Mouse (Mus musculus) right cerebral cortex, postnatal 25 days (tissue): ENCODE results near the gene Klk7.
A peak's percentile ranks its signal among the peaks of the same experiment; 100 is the strongest.

ENCODE experiments used
- DNase-seq: peaks from one replicate; pipeline ENCODE4 v3.0.0; 2022

Gene Klk7

DNA sequence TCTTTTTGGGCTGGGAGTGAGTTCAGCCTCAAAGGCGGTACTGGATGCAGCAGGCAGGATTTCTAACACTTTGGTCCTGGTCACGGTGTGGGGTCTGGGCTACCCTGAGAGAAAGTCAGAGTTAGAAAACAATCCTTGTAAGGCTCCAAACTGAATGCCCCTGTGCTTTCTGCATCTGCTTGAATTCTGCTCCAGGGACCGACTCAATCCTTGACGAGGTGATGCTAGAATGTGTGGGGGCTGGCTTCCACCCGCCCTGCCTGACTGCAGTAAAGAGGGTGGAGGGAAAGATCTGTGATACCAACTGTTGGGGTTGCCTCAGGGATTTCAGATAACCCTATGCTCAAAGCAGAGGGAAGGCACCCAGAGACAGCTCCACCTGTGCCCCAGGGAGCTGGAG is at the start of gene Klk7:
TSS of gene Klk7 (plus strand) at position 301 of the 400 bp plus-strand sequence.
- DNase-seq, result no peak

DNA sequence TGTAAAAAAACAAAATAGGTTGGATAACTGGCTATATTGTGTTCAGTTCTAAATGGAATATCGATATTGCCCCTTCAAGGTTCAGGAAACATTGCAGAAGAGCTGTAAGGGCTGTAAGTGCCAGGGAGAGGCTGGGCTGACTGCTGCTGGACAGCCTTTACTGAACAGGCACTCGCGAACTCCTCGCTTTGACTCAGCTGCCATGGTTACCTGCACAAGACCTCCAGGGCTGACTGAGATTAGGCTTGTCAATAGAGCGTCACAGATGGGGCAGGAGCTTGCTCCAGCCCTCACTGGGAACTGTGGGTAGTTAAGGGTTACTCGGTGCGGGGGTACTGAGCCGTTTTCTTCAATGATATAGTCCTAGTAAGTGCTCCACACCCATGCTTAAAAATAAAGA is 44.6 kb upstream of the Klk7 start:
- no peak for DNase-seq

DNA sequence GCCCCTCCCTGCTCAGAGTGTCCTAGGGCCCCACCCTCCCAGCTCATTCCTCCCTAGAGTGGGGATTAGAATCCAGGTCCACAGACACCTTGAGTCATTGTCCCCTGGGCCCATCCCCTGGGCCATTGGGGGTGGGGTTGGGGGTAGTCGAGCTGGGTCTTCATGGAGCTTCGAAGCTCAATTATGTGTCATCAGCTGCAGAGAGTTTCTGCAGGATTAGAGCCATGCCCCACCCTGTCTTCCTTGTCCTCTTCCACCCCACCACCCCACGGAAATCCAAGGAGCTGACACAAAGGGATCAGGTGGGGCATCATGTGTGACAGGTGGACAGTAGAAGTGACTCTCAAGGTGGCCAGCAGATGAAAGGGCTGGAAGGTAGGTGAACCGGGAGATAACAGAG is 42.5 kb upstream of the Klk7 start, which contains the start of gene Klk12:
TSS of gene Klk12 (plus strand) at position 301 of the 400 bp plus-strand sequence.
- no peak for DNase-seq

DNA sequence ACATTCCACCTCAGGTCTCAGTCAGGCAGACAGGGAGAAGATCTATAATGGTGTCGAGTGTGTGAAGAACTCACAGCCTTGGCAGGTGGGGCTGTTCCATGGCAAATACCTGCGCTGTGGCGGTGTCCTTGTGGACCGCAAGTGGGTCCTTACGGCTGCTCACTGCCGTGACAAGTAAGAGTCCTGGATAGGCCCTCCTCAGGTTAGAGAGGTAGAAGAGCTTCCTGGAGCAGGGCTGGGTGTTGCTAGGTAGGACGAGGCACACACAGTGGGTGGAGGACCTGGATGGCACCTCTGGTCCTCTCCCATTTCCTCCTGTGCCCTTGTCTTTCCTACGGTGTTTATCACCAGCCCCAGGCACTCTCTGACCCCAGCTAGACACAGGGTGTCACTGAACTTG is 41.5 kb upstream of the Klk7 start:
- no peak for DNase-seq

DNA sequence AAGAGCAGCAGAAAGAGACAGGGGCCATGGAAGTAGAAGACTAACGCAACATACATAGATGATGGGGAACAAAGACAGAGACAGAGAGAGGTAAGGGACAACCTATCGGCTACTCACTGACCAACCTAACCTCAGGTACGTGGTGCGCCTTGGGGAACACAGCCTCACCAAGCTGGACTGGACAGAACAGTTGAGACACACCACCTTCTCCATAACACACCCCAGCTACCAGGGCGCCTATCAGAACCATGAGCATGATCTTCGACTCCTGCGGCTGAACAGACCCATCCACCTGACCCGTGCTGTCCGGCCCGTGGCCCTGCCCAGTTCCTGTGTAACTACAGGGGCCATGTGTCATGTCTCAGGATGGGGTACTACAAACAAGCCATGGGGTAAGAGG is 40.4 kb upstream of the Klk7 start:
- no peak for DNase-seq

DNA sequence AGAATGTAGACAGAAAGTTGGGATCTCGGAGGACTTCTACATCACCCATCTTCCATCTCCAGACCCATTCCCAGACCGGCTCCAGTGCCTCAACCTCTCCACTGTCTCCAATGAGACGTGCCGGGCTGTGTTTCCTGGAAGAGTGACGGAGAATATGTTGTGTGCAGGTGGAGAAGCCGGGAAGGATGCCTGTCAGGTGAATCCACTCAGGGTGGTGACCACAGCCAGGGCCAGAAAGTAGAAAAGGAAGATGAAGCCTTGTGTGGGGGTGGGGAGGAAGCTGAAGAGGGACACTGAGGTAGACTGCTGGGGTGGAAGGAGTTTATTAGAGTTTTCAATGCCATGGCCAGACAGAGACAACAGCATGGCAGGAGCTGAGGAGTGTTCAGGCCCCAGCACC is 39.2 kb upstream of the Klk7 start:
- DNase-seq, result no peak

DNA sequence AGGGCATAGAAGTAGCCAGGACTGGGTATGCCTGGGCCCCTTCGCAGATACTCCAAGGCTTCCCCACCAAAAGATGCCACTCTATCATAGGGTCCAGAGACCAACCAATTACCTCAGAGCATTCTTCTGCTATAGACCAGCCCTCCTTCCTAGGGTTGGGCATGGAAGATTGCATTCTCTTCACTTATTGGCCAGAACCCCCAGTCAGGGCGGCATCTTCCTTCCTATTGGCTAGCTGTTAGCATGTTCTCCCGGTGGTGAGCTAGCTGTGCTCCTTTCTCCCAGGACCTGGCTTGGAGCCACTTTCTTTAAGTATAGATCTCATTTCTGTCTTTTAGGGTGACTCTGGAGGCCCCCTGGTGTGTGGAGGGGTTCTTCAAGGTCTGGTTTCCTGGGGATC is 38.2 kb upstream of the Klk7 start:
- no peak for DNase-seq

DNA sequence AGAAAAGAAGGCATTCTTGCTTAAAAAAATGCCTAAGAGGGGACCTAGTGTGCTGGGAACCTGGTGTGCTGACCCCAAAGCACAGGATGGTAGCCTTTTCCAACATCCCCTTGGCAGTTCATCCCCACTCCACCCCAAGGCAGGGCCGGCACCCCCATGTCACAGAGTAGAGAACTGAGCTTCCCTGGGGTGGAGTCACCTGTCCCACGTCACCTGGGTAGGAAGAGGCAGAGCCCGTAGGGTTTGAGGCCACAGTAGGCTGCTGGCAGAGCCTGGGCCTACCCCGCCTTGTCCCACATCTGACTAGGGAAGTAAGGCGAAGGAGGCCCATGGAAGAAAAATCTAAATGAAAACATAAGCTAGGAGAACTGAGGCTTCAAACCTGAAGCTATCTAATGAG is 36.7 kb upstream of the Klk7 start, which contains the start of gene Klk11:
TSS of gene Klk11 (plus strand) at position 241 of the 400 bp plus-strand sequence.
- no peak for DNase-seq

DNA sequence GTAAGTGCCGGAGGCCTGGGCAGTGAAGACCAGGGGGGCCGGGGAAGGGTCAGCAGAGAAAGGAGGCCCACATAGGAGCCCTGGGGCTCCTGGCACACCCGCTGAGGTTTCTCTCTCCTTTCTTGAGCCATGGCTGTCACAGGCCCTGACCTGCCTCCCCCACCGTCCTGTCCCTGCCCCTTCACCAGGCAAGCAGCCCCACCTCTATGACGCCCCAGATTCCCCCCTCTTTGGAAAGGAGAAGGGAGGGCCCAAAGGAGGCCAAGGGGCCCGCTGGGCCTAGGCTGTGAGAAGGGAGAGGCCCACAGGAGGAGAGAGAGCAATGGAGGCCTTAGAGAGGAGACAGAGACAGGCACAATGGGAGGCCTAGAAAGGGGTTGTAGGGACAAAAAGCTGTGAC is 36.3 kb upstream of the Klk7 start:
- DNase-seq, result no peak

DNA sequence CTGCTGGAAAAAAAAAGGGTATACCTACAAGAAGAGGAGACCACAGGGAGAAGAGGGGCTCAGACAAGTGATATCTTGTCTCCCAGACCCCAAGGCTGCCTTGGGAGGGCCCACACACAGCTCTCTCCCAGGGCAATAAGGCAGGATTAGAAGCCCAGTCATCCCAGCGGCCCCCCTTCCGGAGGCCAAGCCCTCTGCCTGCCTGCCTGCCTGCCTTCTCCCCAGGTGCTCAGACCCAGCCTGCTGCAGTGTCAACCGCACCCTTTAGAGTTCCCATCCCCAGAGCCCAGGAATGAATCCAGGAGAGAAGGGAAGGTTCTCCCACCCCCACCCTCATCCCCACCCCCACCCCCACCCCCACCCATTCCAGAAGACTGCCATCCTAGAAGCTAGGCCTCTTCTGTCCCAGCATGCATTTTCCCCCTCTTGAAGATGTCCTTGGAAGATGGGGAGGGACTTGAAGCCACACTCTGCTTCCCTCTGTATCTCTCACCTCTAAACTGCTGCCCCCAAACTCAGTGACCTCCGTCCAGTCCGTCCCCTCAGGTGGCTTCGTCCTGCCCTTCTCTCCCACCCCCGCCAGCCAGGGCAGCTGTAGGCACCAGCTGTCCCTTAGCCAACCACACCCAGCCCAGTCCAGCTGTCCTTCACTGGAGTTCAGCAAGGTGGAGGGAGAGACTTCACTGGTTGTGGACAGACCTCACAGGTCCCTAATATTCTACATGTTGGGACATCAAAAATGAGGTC is 35.6 kb upstream of the Klk7 start:
- no peak for DNase-seq

DNA sequence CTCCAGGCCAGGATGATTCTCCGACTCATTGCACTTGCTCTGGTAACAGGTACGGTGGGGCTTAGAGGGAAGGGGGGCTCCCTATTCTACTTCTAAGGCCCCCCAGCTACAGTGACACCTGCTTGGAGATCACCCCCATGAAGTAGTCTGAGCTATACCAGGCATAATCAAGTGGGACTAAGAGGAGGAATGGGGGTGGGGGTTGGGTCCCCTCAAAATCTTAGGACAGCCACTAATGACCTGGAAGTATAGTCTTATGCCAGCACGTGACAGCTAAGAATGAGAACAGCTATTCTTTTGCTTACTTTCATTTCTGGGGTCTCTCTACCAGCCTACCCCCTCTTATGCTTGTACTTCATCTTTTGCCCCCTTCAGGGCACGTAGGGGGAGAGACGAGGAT is 34.6 kb upstream of the Klk7 start:
- no peak for DNase-seq

DNA sequence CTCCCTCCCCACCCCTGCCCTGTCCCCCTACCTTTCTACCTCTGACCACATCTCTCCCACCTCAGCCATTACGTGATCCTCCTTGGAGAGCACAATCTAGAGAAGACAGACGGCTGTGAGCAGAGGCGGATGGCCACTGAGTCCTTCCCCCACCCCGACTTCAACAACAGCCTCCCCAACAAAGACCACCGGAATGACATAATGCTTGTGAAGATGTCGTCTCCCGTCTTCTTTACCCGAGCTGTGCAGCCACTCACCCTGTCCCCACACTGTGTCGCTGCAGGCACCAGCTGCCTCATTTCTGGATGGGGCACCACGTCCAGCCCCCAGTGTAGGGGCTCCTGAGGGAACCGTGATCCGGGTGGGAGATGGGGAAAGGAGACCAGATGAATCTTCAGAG is 33.7 kb upstream of the Klk7 start:
- DNase-seq, result no peak

DNA sequence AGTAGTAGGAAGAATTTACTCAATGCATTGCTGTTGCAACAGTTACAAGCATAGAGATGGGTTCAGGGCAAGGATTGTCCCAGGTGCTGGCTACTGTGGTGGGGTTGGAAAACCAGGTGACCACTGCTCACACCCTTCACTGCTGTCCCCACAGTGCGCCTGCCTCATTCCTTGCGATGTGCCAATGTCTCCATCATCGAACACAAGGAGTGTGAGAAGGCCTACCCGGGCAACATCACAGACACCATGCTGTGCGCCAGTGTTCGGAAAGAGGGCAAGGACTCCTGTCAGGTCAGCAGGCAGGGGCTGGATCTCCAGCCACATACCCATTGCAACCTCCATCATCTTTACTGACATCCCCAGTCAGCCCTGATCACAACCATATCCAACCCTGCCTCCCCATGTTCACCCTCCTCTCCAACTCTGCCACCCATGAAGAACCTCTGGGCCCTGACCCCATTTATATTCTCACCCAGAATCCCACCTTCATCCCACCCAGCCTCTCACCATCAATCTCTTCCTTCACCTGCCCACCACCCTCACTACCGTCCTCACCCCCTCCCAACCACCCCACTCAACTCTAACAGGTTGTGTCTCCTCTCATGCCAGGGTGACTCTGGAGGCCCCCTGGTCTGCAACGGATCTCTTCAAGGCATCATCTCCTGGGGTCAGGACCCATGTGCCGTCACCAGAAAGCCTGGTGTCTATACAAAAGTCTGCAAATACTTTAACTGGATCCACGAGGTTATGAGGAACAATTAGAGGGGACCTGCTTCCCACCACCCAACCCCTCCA is 32.7 kb upstream of the Klk7 start:
- DNase-seq, result no peak

DNA sequence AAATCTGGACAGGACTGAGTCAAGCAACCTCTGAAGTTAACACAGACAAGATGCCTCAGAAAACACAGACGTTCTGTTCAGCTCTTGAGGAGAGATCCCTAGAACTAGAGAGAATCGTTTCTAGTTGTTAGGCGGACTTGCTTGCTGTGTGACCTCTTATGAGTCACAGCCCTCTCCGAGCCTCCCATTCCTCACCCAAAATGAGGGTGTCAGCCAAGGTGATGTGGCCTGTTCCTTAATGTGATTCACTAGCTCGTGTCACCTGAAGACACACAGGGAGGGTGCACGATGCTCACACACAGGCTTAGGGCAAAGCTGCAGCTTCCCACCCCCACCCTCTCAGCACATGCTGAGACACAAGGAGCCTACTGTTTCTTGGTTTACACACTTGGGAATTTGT is 30.9 kb upstream of the Klk7 start:
- DNase-seq, result no peak

DNA sequence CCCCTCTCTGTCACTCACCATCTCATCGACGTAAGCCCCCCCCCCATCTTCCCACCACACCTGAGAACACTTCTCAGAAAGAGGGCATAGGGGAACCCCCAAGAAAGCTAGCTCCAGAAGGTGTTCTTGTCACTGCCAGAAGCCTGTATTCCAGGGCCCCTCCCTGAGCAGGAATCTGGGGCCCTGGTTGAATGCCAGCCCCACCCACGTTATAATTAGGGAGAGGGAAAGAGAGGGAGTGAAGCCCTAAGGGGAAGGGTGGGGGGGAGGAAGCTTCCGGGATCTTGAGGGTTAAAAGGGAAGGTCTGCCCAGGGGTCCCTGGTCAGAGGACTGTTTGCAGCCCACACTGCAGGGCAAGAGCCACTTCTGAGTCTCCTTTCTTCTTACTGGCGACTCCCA is 30.3 kb upstream of the Klk7 start, which contains the start of gene Klk10:
TSS of gene Klk10 (plus strand) at position 290 of the 400 bp plus-strand sequence.
- DNase-seq, result no peak

DNA sequence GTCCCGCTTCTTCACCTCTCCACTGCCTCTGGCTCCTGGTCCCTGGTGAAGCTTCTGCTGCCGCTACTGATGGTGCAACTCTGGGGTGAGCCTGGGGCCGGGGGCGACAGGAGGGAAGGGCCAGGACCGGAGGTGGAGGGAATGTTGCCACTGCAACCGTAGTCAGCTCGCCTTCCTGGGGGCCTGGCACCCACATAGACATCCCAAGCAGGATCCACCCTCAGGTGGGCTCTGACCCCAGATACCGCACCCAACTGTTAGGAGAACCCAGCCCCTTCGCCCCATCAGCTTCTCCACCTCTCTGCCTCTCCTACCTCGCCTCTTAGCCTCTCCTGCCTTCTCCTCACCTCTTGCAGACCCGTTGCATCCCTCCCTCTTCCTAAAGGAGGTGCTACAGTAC is 29.6 kb upstream of the Klk7 start:
- DNase-seq, result no peak

DNA sequence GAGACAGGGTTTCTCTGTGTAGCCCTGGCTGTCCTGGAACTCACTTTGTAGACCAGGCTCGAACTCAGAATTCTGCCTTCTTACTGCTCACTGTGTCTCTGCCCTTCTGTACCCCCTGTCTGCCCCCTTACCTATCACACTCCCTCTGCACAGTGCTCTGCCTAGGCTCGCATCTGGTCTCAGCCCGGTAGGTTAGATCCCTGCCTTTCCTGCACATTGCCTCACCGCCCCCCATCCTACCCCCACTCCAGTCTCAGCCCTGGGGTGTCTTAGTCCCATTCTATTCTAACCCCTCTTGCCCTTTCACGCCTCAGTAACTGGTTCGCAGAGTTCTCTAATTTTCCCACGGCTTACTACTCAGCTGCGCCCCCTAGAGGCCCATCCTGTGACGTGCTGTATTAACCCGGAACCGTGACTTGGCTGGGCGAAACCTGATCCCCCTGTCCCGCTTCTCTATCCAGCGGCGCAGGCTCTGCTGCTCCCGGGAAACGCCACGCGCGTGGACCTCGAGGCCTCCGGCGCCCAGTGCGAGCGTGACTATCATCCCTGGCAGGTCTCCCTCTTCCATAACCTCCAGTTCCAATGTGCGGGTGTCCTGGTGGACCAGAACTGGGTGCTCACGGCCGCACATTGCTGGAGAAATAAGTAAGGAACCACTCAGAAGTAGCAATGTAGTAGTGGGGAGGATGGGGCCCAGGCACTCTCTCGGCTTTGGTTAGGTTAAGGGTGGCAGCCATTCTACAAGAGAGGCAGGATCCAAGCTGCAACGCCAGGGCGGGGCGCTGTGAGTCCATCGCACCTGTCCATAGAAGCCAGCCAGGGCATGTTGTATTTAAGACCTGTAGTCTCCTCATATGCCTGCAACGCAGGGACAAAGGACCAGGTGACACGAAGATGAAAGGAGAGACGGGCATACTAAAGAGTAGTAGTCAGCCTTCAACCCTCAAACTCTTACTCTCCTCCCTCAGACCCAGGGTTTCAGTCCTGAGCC is 28.5 kb upstream of the Klk7 start:
- DNase-seq, result peak; percentile 51

DNA sequence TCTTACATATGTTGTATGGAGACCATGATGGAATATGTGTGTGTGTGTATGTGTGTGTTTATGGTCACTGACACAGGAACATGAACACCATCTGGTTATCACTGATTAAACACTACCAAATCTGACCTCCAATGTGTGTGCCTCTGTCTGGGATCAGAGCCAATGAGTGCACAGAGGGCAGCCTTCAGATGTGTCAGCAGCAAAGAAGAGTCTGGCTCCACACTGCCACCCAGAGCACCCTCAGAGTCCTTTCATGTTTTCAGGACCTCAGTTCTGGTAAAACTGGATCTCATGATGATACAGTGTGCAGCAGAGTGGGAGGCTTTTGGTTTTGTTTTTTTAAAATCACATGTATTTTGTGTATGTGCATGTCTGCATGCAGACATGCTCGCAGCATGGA is 25.8 kb upstream of the Klk7 start:
- DNase-seq, result no peak

DNA sequence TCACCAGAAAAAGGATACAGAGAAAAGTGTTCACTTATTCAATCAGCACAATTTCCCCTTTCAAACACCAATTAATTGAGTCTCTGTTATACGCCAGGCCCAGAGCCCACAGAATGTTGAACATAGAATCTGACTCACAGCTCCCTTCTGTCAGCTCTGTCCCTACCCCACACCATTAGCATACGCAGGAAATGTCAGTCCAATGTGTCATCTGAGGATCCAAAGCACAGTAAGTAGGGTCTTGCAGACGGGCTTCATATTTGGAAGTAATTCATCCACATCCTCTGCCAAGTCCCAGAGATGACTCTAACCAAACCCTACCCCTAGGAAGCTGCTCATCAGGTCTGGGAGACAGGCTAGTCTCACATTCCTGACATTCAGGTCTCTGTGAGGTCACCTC is 23.0 kb upstream of the Klk7 start:
- DNase-seq, result no peak

DNA sequence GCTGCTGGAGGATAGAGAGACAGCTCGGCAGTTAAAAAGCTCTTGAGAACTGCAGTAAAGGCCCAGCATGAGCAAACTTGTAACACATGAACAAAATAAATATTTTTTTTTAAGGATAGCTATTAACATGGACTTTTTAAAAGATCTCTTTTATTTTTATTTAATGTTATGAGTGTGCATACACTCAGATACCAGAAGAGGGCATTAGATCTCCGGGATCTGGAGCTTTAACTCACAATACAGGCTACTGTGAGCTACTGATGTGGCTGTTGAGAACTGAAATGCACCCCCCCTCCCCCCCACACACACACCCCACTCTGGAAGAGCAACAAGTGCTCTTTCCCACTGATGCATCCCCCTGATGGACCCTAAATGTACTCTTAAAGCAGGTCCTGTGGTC is 21.8 kb upstream of the Klk7 start:
- DNase-seq, result no peak

DNA sequence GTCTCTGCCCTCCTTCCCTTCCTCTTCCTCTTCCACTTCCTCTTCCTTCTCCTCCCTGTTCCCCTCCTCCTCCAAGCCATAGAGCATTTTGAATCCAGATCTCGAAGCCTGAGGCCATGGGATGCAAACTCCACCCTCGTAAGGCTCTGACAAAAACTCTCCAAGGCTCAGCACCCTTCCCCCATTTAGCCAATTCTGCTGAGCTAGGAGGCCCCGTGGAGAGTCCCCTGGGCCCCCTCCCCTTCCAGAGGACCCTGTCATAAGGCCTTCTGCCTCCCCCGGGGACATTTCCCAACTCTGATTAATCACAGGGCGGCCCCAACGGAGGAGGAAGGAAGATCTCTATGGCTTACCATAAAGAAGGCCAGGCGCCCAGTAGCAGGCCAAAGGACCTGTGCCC is 19.5 kb upstream of the Klk7 start, which contains the start of gene Klk9:
TSS of gene Klk9 (plus strand) at position 301 of the 400 bp plus-strand sequence.
- no peak for DNase-seq

DNA sequence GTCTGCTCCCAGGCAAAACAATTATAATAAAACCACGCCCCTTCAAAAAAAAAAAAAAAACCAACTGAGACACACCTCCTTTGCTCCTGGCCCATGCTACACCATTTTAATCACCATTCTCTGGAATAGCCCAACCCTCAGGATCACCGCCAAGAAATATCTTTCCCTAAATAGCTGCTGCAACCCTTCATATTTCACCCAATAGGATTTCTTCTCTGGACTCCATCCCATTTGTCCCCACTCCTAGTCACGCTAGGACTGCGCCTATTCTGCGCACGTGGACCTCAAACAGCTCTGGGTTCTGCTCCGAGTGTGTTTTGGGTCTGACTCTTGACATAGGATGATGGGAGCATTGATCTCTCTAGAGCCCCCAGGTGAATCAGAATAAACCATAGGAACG is 14.7 kb upstream of the Klk7 start:
- DNase-seq, result no peak

DNA sequence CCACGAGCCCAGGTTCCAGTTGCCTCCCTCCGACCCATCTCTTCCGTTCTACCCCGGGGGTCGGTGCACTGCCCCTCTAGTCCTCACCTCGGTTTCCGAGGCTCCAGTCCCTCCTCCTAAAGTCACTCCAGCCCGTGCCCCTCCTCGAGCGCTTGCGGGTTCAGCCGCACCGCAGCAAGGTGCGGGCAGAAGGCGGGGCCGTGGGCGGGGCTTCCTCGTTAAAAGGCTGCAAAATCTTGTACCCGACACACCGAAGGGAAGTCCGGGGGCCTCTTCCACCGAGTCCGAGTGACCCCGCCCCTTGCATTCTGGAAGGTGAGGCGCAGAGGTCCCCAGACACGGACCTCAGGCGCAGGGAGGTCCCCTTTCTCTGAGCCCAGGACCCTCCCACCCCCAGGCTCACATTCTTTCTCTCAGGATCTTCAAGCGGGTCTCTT is 13.7 kb upstream of the Klk7 start, which contains the start of gene Klk8:
TSS of gene Klk8 (plus strand) at position 245 of the 437 bp plus-strand sequence.
- DNase-seq, result no peak
